Mouse (Mus musculus) heart, adult 2 months (tissue): ENCODE measurements around the gene Vmn1r152.
"Not testable (repeated sequence)": the region's sequence is repeated elsewhere in the genome, so short reads cannot be mapped to it uniquely, and the experiment has no call there.

Experiments used
- CTCF ChIP-seq: fragments of 200-600 bp; IDR thresholded peaks from 2 replicates; pipeline ENCODE4 v1.8.1; 2022; ENCODE audit warnings: antibody characterized with exemption, mild to moderate bottlenecking, moderate library complexity
- POLR2A ChIP-seq: fragments of 200-500 bp; IDR thresholded peaks from 2 replicates; pipeline ENCODE4 v1.6.1; 2011; ENCODE audit warnings: mild to moderate bottlenecking, low read depth, low read length, control low read depth; ENCODE audit not compliant: insufficient read depth

DNA sequence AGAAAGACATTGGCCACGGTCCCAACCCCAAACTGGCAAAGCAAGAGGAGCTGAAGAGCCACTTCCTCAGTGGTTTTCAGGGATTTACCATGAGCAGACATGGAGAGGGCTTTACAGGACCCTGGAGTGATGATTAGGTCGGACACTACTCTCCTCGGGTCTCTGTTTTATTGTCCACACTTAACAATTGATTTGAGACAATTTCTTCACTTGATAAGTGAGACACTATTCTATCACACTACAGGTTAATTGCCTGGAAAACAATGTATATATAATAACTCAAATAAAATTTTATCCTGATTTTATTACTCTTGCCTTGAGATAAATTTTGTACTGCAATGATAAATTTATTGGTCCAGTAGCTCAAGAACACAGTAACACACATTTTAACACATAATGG is 42.5 kb downstream of the Vmn1r152 start, which contains the start of gene Gm4201:
- not testable (repeated sequence) for TF ChIP-seq POLR2A, CTCF
